Mouse (Mus musculus): ENCODE results near the gene Polr3c. TPM values are rescaled to one million over a fixed set of nuclear protein-coding genes. Genes with fewer than 3 reads are reported as not detected.
"Not testable (repeated sequence)": the region's sequence is repeated elsewhere in the genome, so short reads cannot be mapped to it uniquely, and the experiment has no call there.

Polr3c gene
- total and polyA plus RNA-seq, 2 experiments from 2014 or later = 15.6 to 28.4 TPM

DNA sequence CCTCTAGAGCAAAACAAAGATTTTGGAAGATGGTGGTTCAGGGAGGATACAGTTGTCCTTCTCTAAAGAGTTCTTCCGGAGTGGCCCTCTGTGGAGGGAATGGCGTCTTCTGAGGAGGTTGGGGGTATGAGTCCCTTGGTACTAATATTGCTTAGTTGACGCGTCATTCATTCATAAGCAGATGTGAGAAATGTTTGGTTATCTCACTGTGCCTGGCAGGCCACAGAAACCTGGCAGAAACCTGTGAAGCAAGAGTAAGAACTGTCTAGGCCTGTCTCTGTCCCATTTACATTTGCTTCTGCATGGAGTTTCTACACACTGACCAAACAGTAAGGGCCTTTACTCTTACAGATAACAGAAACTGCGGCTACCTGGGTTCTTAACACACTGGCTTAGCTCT is 55.9 kb downstream of the Polr3c start:
- no peak for ATAC-seq
- H3K27ac ChIP-seq (ENCODE audit: low read depth, low read length) = no peak overlapping the region
- WGBS = 94% methylated on average over 5 of the region's 5 CpGs

GRCm38 (mm10) chr3:96669727-96670468 is 57.5 kb downstream of the Polr3c start, which contains the start of gene Ankrd35:
Gene Ankrd35, plus strand, starts transcription at chr3:96670131.
- peak within 1 kb of the TSS; percentile 55 for H3K4me2 ChIP-seq (ENCODE audit: low read depth)
- WGBS = 4% methylated on average over 35 of the region's 35 CpGs
- DNase-seq (peak; percentile 75), ATAC-seq (peak; percentile 95)
- TF ChIP-seq CTCF (IDR thresholded peaks at IDR 0.05; ENCODE audit: low read depth) = peak; percentile 48
- H3K4me3 ChIP-seq (ENCODE audit: low read depth, low read length) = peak within 1 kb of the TSS; percentile 46
- H3K36me3 ChIP-seq (ENCODE audit: insufficient read depth) = no peaks in the 10 kb centered on the region
- no peaks in the 10 kb centered on the region for H3K4me1 ChIP-seq (ENCODE audit: insufficient read depth)
- peak within 1 kb of the TSS; percentile 44 for H3K9ac ChIP-seq
- no peaks in the 10 kb centered on the region for H3K9me3 ChIP-seq (ENCODE audit: low read length)
- H3K27me3 ChIP-seq (ENCODE audit: insufficient read depth, low read length) = no peaks in the 10 kb centered on the region
- no peak within 1 kb of the TSS for H3K27ac ChIP-seq (ENCODE audit: low read depth, low read length)

More for the DNA sequence above, 55.9 kb downstream of the Polr3c start:
- Histone ChIP-seq H3K9ac (no peak overlapping the region), H3K4me1 (ENCODE audit: insufficient read depth) (no peaks in the 10 kb centered on the region), H3K27me3 (ENCODE audit: insufficient read depth, low read length) (no peaks in the 10 kb centered on the region), H3K9me3 (ENCODE audit: low read length) (no peaks in the 10 kb centered on the region), H3K4me3 (ENCODE audit: low read depth, low read length) (no peak overlapping the region), H3K36me3 (ENCODE audit: insufficient read depth) (no peaks in the 10 kb centered on the region), H3K4me2 (ENCODE audit: low read depth) (no peak overlapping the region)
- no peak for DNase-seq
- no peak for TF ChIP-seq CTCF (IDR thresholded peaks at IDR 0.05; ENCODE audit: low read depth)

DNA sequence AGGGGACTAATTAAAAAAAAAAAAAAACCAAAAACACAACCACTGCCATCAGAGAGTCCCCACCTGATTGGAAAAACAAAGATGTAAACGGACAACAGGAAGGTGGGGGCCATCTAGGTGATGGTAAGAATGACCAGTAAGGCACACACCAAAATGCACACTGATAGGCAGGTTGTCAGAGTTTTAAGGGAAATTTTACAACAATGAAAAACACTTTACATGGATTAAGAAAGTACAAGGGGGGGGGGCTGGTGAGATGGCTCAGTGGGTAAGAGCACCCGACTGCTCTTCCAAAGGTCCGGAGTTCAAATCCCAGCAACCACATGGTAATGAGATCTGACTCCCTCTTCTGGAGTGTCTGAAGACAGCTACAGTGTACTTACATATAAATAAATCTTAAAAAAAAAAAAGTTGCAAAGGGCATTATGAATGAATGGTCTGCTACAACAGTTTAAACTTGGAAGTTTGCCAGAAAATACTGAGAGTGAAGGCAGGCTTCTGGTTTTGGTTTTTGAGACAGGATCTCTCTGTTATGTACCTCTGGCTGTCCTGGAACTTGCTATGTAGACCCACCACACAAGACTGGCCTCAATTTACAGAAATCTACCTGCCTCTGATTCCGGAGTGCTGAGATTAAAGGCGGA is 58.9 kb downstream of the Polr3c start:
- no peak for TF ChIP-seq CTCF (IDR thresholded peaks at IDR 0.05; ENCODE audit: low read depth)
- ATAC-seq = no peak

DNA sequence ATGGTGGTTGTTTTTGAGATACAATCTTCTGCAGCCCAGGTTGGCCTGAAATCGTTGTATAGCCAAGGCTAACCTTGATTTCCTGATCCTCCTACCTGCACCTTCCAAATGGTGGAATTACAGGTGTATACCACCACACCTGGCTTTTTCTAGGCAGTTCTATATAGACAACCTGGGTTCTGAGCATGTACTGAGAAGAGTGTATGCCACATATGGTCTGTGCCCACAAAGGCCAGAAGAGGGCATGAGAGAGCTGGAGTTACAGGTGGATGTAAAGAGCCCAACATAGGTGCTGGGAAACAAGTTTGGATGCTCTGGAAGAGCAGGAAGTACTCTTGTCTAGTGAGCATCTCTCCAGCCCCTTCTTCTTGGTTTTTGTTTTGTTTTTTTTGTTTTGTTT is 60.1 kb downstream of the Polr3c start:
- H3K4me2 ChIP-seq (ENCODE audit: low read depth) = no peak overlapping the region
- H3K9ac ChIP-seq = no peak overlapping the region
- H3K27me3 ChIP-seq (ENCODE audit: insufficient read depth, low read length) = no peaks in the 10 kb centered on the region
- no peak for ATAC-seq
- no peak overlapping the region for H3K27ac ChIP-seq (ENCODE audit: low read depth, low read length)
- no peak overlapping the region for H3K4me3 ChIP-seq (ENCODE audit: low read depth, low read length)
- peaks cover 5% of the 10 kb centered on the region; the same call in 1 of the 2 replicates for H3K4me1 ChIP-seq (ENCODE audit: insufficient read depth)
- WGBS = 41% methylated on average over 1 of the region's 1 CpGs
- no peaks in the 10 kb centered on the region for H3K9me3 ChIP-seq (ENCODE audit: low read length)
- TF ChIP-seq CTCF (IDR thresholded peaks at IDR 0.05; ENCODE audit: low read depth) = peak; percentile 43
- H3K36me3 ChIP-seq (ENCODE audit: insufficient read depth) = no peaks in the 10 kb centered on the region
- DNase-seq = no peak

More for the DNA sequence above, 58.9 kb downstream of the Polr3c start:
- Histone ChIP-seq H3K9ac (no peak overlapping the region), H3K9me3 (ENCODE audit: low read length) (no peaks in the 10 kb centered on the region), H3K4me3 (ENCODE audit: low read depth, low read length) (no peak overlapping the region), H3K27me3 (ENCODE audit: insufficient read depth, low read length) (no peaks in the 10 kb centered on the region), H3K4me2 (ENCODE audit: low read depth) (no peak overlapping the region), H3K36me3 (ENCODE audit: insufficient read depth) (no peaks in the 10 kb centered on the region), H3K4me1 (ENCODE audit: insufficient read depth) (no peaks in the 10 kb centered on the region), H3K27ac (ENCODE audit: low read depth, low read length) (no peak overlapping the region)
- no peak for DNase-seq
- WGBS = 94% methylated on average over 5 of the region's 5 CpGs

- Histone ChIP-seq H3K27ac (ENCODE audit: low read depth, low read length) (no peak overlapping the region), H3K4me1 (ENCODE audit: insufficient read depth) (peaks cover 5% of the 10 kb centered on the region; the same call in 1 of the 2 replicates), H3K36me3 (ENCODE audit: insufficient read depth) (no peaks in the 10 kb centered on the region), H3K27me3 (ENCODE audit: insufficient read depth, low read length) (no peaks in the 10 kb centered on the region), H3K9me3 (ENCODE audit: low read length) (no peaks in the 10 kb centered on the region), H3K4me2 (ENCODE audit: low read depth) (no peak overlapping the region), H3K4me3 (ENCODE audit: low read depth, low read length) (no peak overlapping the region), H3K9ac (no peak overlapping the region)
- no peak for ATAC-seq
- no peak for TF ChIP-seq CTCF (IDR thresholded peaks at IDR 0.05; ENCODE audit: low read depth)
- 92% methylated on average over 5 of the region's 5 CpGs for WGBS
- DNase-seq = no peak
Observed at GRCm38 (mm10) chr3:96666916-96667315, 60.5 kb downstream of the Polr3c start.

GRCm38 (mm10) chr3:96665732-96666363 is 61.6 kb downstream of the Polr3c start:
- ATAC-seq = not testable (repeated sequence)
- 90% methylated on average over 7 of the region's 7 CpGs for WGBS

More at GRCm38 (mm10) chr3:96665732-96666363, 61.6 kb downstream of the Polr3c start:
- H3K9me3 ChIP-seq (ENCODE audit: low read length); DNase-seq; H3K27me3 ChIP-seq (ENCODE audit: insufficient read depth, low read length); H3K27ac ChIP-seq (ENCODE audit: low read depth, low read length); H3K4me2 ChIP-seq (ENCODE audit: low read depth); H3K4me3 ChIP-seq (ENCODE audit: low read depth, low read length); H3K4me1 ChIP-seq (ENCODE audit: insufficient read depth); H3K9ac ChIP-seq; H3K36me3 ChIP-seq (ENCODE audit: insufficient read depth): not testable (repeated sequence)
